Mouse (Mus musculus): ENCODE data around the gene Acot5.
"Not testable (repeated sequence)": the region's sequence is repeated elsewhere in the genome, so short reads cannot be mapped to it uniquely, and the experiment has no call there.

Gene Acot5

DNA sequence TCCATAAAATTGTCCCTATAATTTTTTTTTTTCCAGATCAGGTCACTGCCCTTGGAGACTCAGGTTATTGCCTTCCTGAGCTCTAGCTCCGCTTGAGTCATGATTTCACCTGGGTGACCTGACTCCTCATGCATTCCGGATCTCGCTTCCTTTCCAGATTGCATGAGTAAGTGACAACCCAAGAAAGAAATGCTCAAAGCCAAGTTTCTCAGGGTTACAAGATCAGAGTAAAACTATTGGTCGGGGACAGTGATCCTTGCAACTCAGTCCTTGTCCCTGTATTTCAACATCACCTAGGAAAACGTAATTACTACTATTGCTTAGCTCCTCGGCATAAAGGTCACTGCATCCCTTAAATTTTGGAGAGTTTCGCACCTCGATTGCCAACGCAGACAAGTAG, at the start of gene Acot5:
Gene Acot5, plus strand, starts transcription at position 340 of the 400 bp plus-strand sequence.
- DNase-seq: no peak

DNA sequence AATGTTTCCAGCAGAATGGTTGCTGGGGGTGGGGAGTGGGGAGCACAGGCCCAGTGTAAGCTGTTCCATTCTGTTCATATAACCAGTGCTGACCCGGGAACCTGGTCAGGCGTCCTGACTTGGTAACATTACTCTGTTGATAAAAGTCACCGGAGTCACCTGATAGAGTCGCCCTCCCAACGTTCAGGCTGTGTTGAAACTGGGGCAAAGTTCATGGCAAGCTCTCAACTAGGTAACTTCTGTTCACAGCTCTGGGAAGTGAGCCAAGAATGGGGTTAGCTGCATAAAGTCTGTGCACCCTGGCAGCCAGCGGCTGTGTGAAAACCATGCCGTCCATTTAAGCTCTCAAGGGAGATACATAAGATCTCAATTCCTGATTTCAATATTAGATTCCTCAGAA, 48.6 kb upstream of the Acot5 start:
- DNase-seq: peak in 1 of 2 experiments; percentile 29

DNA sequence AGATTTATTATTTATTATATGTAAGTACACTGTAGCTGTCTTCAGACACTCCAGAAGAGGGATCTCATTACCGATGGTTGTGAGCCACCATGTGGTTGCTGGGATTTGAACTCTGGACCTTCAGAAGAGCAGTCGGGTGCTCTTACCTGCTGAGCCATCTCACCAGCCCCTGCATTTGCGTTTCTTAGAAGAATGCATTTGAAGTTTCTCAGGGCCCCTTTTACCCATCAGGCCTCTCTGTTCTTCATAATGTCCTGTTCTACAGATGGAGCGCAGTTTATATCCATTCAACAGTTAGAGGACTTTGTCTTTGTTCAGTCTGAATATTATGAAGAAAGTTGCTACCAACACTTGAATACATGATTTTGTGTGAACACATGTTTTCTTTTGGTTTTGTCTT, 46.9 kb upstream of the Acot5 start:
- not testable (repeated sequence) for DNase-seq

DNA sequence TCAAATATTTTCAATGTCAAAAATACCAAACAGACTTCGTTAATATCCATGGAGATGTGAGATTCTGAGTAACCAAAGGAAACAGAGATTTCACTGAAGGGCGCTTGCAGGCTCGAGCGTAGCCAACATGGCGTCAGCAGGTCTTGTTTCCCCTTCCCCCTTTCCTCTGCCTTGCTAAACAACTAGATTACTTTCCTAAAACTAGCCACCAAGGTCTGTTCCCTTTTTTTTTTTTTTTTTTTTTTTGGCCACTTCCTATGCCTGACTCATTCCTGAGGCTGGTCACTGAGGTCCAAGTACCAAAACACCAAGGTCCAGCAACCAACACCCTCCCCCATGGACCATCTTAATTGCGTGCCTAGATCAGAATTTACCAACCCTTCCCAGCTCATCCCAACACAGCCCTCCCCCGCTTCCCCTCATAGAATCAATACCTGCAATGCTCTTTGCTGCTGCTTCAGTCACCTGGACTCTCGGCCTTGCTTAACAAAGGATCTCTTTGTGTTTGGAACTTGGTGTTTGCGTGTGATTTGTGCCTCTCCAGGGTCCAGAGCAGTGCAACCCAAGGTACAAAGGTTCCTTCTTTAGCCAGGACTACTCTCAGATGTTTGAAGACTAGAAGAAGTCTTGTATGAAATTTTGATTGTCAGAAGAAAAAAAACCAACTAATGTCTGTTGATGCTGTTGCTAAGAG, 45.9 kb upstream of the Acot5 start:
- DNase-seq: no peak

DNA sequence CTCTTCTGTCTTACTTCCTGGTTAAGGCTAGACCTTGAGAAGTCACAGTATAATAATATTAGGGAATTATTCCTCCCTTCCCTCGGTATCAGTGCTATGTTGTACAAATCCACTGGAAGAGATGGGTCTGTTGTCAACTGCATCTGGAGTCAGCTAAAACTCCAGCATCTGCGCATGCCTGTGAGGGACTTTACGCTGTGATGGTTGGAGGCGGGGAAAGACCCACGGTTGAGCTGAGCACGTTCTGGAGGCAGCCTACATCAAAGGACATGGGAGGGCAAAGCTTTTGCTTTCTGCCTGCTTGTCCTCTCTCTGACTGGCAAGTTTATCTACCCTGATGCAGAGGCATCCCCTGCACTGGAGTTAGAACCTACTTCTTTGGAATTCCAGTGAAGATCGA, 43.2 kb upstream of the Acot5 start:
- DNase-seq: no peak

DNA sequence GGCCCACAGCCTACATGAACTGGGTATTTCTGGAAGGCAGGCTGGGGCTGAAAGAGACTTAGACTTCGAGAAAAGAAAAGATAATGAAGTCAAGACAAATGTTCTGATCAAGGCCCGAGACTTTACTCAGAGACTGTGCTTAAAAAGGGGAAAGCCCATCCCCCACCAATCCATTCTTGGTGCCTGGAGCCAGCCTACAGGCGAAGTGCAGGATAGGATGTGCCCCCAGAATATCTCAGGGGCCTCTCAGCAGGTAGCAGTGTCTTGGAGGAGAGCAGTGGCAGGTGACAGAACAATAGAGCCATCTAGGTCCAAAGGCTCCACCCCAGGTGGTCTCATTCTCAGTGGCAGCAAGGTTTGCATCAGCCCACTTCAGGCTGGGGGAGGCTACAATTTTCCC, 40.8 kb upstream of the Acot5 start:
- DNase-seq: not testable (repeated sequence)

DNA sequence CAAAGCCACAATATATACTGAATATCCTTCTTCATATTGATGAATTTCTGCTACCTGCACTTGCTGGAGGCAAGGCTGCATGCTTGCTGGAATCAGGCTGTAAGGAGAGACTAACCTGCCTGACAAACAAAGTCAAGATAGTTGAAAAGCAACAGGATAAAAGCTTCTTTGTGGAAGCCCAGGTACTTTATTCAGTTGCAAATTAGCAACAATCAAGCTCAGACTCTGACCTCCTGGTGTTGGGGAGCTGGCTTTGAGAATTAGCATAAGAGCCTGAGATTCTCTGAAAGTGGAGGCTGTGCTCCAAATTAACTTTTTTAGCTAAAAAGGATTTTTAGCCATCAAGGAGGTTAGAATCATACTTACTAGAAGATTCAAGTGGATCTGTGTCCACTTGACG, 40.1 kb upstream of the Acot5 start:
- not testable (repeated sequence) for DNase-seq

DNA sequence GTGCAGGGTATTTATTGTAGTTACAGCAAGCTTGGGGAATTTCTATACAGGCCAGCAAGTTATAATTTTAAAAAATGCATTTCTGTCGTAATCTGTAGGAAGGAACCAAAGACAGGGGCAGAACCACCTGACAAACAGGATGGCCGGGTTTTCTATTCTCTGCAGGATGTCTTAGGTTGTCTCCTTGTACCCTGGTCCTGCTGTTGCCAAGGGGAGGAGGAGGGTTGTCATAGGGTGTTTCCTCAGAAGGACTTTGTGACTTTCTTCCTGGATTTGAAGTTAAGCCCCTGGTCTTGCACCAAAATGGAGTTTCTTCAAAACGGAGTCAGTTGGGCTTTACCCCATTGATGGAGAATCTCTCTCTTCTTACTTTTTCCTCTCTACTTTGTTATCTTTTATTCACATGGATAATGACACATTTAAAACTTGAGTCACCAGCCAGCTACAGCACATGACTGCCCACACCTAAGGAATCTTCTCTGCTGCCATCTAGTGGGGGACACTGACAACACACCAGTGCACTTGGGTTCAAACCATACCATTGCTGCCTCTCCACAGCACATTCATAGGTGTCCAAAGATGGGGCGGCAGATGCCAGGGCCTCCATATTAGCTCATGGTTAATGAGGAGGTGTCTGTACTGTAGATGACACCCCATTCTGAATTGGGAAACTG, 38.3 kb upstream of the Acot5 start:
- peak; percentile 88 to 93 for DNase-seq

DNA sequence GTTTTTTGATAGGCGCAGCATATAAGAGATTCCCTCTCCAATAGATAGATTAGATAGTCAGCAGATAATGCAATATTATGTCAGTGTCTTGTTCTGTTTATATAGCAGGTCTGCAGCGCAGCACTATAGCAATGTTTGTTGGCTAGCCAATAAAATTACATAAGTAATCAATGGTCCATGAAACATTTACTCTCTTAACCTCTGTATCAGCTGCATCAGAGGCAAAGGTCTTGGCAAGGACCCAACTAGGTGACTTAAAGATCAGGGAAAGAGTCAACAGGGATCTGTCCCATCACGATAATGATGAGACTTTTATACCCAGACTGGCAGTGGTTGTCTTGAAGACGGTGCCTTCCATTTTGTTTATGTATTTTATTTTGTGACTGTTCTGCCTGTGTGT, 36.3 kb upstream of the Acot5 start:
- no peak for DNase-seq

DNA sequence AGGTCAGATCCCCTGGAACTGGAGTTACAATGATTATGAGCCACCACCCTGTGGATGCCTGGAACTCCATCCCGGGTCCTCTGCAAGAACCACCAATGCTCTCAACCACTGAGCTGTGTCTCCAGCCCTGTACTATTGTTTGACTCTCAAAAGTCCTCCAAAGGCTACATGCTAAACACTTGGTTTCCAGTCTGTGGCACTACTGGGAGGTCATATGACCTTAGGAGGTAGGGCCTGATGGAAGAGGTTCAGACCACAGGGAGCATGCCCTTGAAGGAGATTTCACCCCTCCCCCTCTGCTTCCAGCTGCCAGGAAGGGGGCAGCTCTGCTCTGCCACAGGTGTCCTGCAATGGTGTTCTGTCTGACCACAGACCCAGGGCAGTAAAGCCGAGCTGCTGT, 35.8 kb upstream of the Acot5 start:
- not testable (repeated sequence) for DNase-seq

DNA sequence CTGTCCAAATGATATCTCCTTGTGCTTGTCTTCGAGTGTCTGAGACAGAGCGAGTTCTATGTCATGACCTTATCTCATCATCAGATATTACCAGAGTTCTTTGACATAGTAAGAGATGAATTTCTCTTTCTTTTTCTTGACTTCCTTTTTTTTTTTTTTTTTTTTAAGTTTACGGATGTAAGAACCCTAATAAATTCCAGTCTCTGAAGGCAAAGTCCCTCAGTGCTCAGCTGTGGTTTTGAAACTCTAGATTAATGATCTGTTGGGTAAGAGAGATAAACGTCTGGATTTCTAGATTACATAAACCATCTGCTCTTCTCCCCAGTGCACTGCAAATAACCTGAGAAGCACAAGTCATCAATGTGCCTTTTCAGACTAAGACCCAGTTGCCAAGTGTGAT, 35.0 kb upstream of the Acot5 start:
- DNase-seq: no peak

DNA sequence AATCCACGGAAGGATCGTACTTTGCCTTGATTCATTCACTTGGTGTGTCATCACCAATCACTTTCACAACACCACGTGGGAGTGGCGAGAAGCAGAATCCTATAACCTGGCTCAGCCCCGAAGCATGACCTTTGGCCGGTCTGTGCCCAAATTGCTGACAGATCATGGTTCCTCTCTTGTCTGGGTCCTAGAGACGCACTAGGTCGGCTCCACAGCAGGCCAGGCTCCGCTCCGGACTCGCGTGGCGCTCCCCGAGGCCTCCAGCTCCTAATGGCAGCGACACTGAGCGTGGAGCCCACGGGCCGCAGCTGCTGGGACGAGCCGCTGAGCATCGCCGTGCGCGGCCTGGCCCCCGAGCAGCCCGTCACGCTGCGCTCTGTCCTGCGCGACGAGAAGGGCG, 30.9 kb upstream of the Acot5 start, which contains the start of gene Acot4:
Gene Acot4, plus strand, starts transcription at position 139 of the 400 bp plus-strand sequence.
- DNase-seq: peak; percentile 19 to 49

DNA sequence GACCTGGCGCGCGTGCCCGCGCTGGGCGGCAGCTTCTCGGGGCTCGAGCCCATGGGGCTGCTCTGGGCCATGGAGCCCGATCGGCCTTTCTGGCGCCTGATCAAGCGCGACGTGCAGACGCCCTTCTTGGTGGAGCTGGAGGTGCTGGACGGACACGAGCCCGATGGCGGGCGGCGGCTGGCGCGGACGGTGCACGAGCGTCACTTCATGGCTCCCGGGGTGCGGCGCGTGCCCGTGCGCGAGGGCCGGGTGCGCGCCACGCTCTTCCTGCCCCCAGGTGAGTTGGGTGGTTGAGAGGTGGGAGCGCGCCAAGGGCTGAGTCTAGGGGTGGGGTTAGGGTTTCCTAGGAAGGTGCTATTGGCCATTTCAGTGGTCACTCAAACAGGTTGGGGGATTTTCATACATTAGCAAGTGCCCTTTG, 30.4 kb upstream of the Acot5 start, which contains the start of gene Gm49366:
Gene Gm49366, plus strand, starts transcription at position 245 of the 421 bp plus-strand sequence.
- peak; percentile 69 to 78 for DNase-seq

DNA sequence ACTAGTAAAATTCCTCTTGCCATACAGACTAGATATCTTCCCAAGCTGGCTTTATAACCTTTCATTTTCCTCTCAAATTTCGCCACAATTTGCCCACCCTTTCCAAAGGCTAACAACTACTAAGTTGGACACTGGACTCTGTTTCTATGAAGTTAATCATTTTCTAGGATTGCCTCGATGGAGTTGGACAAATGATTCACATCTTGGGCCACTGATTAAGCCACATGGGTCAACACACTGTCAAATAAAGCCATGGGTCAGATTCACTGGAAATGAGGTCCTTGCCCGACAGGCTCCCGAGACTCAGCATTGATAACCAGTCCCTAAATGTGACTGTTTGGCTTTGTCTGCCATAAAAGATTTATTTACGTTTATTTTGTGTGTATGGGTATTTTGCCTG, 26.9 kb upstream of the Acot5 start:
- DNase-seq: no peak

DNA sequence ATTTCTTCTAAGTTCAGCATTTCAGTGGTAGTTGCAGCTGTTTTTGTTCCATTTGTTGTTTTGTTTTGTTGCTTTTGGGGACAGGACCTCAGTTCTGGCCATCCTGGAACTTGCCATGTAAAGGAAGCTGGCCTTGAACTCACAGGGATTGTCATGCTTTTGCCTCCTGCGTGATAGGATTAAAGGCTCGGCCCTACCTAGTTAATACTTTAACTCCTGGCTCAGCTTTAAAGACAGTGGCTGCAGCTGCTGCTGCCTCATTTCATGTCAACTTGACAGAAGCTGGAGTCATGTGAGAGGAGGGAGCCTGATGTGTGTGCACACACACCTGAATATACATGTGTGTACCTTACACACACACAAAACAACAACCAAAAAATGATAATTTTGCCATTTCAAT, 25.1 kb upstream of the Acot5 start:
- DNase-seq: no peak

DNA sequence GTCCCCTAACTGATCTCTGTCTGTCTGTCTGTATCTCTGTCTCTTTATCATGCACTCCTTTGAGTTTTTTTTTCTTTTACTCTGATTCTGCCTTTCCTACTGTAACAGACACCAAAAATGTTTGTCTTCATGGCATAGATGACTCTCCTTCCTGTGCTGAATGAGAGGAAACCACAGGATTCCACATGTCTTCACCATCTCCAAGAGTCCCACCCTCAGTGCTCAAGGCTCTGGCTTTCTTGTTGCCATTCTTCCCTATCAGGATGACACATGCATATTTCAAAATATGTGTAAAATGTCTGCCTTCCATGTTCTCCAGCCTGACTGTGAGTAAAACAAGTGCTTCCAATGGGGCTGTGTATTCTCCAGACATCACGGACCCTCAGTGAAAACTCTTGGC, 22.2 kb upstream of the Acot5 start:
- DNase-seq: no peak

DNA sequence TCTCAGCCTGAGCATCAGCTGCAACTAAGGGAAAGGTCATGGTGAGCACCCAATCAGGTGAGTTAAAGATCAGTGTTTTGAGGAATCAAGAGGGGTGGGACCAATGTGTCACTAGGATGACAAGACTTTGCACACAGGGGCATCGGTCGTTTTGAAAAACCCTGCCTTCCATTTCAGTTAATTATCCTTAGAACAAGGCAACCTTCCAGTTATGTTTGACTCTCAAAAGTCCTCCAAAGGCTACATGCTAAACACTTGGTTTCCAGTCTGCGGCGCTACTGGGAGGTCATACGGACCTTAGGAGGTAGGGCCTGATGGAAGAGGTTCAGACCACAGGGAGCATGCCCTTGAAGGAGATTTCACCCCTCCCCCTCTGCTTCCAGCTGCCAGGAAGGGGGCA, 18.4 kb upstream of the Acot5 start:
- not testable (repeated sequence) for DNase-seq

DNA sequence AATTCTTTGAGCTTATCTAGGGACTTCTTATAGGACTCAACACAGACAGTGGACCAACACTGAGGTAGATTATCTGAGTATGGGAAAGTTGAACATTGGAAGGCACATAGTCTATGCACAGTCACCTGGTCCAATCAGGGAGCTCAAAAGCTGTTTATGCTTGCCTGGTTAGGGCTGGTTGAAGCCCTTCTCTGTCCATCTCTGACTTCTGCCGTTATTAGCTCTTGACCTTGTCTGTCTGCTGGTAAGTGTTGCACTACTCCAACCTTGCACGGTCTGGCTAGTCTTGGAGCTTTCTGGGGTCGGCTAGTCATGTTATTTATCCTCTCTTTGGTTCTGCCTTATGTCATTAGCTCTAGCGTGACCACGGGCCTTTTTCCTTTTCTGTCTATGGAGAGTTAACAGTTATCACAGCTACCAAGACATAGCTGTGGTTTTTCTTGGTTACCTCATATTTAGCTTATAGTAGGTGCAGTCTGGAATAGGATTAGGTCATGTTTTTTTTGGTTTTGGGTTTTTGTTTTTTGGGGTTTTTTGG, 17.1 kb upstream of the Acot5 start, which contains the start of gene Acot3:
Gene Acot3, plus strand, starts transcription at position 208 of the 538 bp plus-strand sequence.
- no peak for DNase-seq

DNA sequence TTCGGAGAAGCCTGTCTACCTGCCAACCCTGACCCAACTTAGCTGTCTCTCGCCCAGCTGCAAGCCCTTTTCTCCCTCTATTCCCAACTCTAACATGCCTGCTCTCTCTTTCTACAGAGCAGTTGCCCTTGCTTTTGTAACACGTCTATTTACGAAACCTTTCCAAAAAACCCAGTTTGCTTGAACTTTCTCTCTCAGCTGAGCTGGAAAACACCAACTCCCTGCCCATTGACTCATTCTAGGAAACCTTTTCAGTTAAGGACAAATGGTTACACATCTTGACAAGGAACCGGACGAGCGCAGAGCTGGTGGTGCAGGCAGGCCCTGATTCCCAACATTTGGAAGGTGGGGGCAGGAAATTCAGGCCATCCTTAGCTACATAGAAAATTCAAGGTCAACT, 16.5 kb upstream of the Acot5 start:
- no peak for DNase-seq

DNA sequence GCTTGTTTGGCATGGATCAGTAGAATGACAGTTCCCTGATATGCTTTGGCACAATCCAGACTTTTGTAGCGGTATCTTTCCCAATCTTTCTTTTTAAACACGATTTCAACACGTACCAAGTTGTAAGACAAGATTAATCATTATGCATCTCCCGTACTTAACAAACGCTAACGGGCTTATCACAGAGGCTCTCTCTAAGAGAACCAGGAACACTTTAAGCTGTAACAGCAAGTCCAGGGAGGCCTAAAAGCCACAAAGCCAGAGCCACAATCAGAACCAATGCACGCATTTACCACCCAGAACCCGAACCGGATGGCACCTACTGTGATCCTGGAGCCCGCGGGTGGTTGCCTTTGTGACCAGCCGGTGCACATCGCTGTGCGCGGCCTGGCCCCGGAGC, 16.0 kb upstream of the Acot5 start:
- peak; percentile 32 to 44 for DNase-seq

DNA sequence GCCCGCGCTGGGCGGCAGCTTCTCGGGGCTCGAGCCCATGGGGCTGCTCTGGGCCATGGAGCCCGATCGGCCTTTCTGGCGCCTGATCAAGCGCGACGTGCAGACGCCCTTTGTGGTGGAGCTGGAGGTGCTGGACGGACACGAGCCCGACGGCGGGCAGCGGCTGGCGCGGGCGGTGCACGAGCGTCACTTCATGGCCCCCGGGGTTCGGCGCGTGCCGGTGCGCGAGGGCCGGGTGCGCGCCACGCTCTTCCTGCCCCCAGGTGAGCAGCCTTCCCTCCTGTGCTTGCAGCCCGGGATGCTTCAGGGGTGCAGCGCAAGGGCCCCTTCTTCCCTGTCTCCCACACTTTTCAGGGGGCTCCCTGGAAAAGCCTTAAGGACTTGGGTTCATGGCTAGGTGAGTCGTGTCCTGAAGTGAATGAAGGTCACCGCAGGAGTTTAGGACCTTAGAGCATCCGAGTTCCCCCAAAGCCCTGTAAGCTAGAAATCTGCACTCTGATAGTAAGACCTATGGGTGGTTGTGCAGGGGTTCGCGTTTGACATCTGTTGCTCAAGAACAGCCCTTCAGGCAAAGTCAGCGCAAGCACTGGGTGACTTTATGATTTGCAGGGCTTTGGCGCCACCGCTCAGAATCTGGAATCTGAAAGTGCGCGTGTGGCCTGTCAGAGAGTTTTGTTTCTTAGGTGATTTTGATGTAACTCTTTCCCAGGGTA, 15.3 kb upstream of the Acot5 start:
- peak; percentile 47 to 50 for DNase-seq

DNA sequence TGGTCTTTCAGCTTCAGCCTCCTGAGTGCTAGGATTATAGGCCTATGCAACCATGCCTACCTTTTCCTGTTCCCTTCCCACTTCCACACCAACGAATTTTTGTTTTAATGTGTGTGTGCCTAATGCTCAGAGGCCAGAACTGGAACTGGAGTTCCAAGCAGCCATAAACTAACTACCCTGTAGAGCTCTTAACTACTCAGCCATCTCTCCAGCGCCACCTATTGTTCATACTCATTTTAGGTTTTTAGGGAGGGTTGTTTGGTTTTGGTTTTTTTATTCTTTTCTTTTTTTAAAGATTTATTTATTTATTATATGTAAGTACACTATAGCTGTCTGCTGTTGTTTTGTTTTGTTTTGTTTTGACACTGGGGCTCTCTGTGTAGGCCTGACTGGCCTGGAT, 8.2 kb upstream of the Acot5 start:
- peak; percentile 27 to 67 for DNase-seq

DNA sequence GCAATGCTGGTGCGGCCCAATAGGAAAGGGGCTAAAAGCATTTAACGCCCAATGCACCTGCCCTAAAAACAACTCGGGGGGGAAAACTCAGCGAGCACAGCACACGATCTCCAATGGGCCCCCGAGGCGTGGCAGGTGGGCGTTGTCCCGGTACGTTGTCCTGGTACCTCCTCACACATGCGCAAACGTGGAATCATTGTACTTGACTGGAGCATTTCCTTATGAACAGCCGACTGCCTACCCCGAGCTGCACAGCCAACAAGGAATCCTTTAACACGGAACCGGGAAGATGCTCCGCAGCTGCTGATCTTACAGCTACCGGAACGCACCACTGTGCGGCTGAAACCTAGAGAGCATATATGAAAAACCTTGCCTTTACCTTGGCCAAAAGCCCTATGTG, 6.8 kb upstream of the Acot5 start:
- no peak for DNase-seq

Measured in cerebellum, postnatal 10 days (tissue).